Mouse (Mus musculus): ENCODE measurements around the gene Bola1. TPM values are rescaled to one million over a fixed set of nuclear protein-coding genes. Genes with fewer than 3 reads are reported as not detected.
A peak's percentile ranks its signal among the peaks of the same experiment; 100 is the strongest.
"Not testable (repeated sequence)": the region's sequence is repeated elsewhere in the genome, so short reads cannot be mapped to it uniquely, and the experiment has no call there.

Gene Bola1
- polyA plus RNA-seq, 1 experiment from 2014 or later: 43.5 TPM

DNA sequence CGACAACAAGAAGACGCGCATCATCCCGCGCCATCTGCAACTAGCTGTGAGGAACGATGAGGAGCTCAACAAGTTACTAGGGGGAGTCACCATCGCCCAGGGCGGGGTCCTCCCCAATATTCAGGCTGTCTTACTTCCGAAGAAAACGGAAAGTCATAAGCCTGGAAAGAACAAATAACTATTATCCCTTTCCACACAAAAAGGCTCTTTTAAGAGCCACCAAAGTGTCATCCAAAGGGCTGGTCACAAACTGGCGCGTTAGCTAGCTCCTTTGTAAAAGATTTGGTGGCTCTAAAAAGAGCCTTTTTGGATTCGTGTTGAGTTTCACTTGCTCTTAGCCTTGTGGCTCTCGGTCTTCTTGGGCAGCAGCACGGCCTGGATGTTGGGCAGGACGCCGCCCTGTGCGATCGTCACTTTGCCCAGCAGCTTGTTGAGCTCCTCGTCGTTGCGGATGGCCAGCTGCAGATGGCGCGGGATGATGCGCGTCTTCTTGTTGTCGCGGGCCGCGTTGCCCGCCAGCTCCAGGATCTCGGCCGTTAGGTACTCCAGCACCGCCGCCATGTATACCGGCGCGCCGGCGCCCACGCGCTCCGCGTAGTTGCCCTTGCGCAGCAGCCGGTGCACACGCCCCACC, 739 bp upstream of the Bola1 start:
- ATAC-seq (replicated peaks; ENCODE audit: extremely low read depth, insufficient read depth, low FRiP score); H3K9me3 ChIP-seq (replicated peaks; ENCODE audit: control insufficient read depth, low read length); H3K27me3 ChIP-seq (ENCODE audit: control insufficient read depth, insufficient read depth, low read length); H3K36me3 ChIP-seq (ENCODE audit: control insufficient read depth, insufficient read depth): not testable (repeated sequence)
- peak overlapping the region; percentile 91 for H3K4me2 ChIP-seq (ENCODE audit: low read depth, low read length)
- WGBS: under 1% methylated on average over 24 of the region's 47 CpGs
- peaks cover 28% of the 10 kb centered on the region for H3K4me1 ChIP-seq (ENCODE audit: control insufficient read depth, insufficient read depth, low read length)
- peak overlapping the region; percentile 94 for H3K9ac ChIP-seq (ENCODE audit: low read length)
- peak overlapping the region; percentile 100 for H3K27ac ChIP-seq (ENCODE audit: low read length)
- H3K4me3 ChIP-seq (ENCODE audit: low read length): peak overlapping the region; percentile 77

DNA sequence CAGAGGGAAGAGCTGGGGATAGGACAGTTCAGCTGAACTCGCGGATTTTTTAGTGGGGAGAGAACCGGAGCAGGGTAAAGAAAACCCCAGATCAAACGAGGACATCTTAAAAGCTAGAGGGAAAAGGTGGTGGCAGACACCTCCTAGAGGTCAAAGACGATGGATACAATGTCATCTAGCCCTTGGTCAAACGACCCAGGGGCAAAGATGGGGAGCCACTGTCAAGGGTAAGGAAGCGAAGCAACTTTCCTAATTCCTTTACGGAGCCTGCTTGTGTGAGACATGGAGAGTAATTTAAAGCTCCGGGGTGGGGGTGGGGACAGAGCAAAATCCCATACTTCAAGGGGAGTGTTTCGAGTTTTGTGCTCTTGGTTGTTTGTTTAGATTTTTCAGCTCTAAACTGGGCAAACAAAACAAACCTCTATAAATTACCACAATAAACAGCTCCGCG, 293 bp downstream of the Bola1 start:
- WGBS: 0% methylated on average over 12 of the region's 12 CpGs
- ATAC-seq (replicated peaks; ENCODE audit: extremely low read depth, insufficient read depth, low FRiP score): no peak
- H3K27me3 ChIP-seq (ENCODE audit: control insufficient read depth, insufficient read depth, low read length): no peaks in the 10 kb centered on the region
- peak overlapping the region; percentile 100 for H3K27ac ChIP-seq (ENCODE audit: low read length)
- H3K4me1 ChIP-seq (ENCODE audit: control insufficient read depth, insufficient read depth, low read length): peaks cover 26% of the 10 kb centered on the region
- peak overlapping the region; percentile 94 for H3K9ac ChIP-seq (ENCODE audit: low read length)
- no peaks in the 10 kb centered on the region for H3K9me3 ChIP-seq (replicated peaks; ENCODE audit: control insufficient read depth, low read length)
- no peaks in the 10 kb centered on the region for H3K36me3 ChIP-seq (ENCODE audit: control insufficient read depth, insufficient read depth)
- H3K4me3 ChIP-seq (ENCODE audit: low read length): peak overlapping the region; percentile 77
- H3K4me2 ChIP-seq (ENCODE audit: low read depth, low read length): peak overlapping the region; percentile 91

DNA sequence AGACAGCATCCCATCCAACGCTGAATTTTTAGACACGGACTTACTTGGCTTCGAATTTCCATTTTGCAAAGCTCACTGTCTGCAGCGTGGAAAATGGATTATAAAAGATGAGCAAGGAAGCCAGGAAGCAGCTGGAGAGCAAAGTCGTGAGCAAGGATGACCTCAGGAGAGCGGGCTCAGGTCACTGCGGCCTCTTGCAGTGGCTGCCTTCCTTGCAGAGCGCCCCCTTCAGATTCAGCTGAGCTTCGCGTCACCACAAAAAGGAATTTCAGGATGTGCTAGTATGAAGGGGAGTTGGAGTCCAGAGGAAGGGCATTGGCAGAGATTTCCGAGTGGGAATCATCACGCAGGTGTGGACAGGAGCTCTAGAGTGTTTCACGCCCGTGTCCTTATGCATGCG, 10.3 kb downstream of the Bola1 start:
- H3K27ac ChIP-seq (ENCODE audit: low read length): no peak overlapping the region
- WGBS: 23% methylated on average over 15 of the region's 15 CpGs
- no peaks in the 10 kb centered on the region for H3K27me3 ChIP-seq (ENCODE audit: control insufficient read depth, insufficient read depth, low read length)
- no peaks in the 10 kb centered on the region for H3K9me3 ChIP-seq (replicated peaks; ENCODE audit: control insufficient read depth, low read length)
- no peak overlapping the region for H3K9ac ChIP-seq (ENCODE audit: low read length)
- no peak overlapping the region for H3K4me2 ChIP-seq (ENCODE audit: low read depth, low read length)
- no peaks in the 10 kb centered on the region for H3K36me3 ChIP-seq (ENCODE audit: control insufficient read depth, insufficient read depth)
- H3K4me1 ChIP-seq (ENCODE audit: control insufficient read depth, insufficient read depth, low read length): 0 out of 2 replicates have a peak, but pooled peaks cover 2% of the 10 kb centered on the region
- no peak for ATAC-seq (replicated peaks; ENCODE audit: extremely low read depth, insufficient read depth, low FRiP score)
- no peak overlapping the region for H3K4me3 ChIP-seq (ENCODE audit: low read length)

DNA sequence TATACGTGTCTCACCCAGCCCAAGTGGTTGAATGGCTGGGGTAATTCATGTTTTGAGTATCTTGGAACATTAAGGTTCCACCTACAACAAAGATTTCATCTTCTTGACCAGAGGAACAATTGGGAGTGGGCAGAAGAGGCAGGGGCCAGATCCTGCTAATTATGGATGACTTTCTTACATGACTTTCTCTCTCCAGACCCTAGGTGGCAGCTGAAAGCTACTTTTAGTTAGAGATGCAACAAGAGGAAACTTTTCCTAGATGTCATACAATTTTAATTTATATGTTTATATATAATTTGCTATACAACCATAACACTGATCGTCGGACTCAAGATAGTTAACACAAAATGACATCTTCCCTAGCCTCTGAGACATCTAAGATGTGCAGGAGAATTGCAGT, 11.7 kb downstream of the Bola1 start:
- no peak overlapping the region for H3K27ac ChIP-seq (ENCODE audit: low read length)
- H3K9ac ChIP-seq (ENCODE audit: low read length): no peak overlapping the region
- no peaks in the 10 kb centered on the region for H3K27me3 ChIP-seq (ENCODE audit: control insufficient read depth, insufficient read depth, low read length)
- H3K9me3 ChIP-seq (replicated peaks; ENCODE audit: control insufficient read depth, low read length): no peaks in the 10 kb centered on the region
- ATAC-seq (replicated peaks; ENCODE audit: extremely low read depth, insufficient read depth, low FRiP score): no peak
- H3K36me3 ChIP-seq (ENCODE audit: control insufficient read depth, insufficient read depth): no peaks in the 10 kb centered on the region
- WGBS: 80% methylated on average over 3 of the region's 3 CpGs
- no peak overlapping the region for H3K4me3 ChIP-seq (ENCODE audit: low read length)
- H3K4me1 ChIP-seq (ENCODE audit: control insufficient read depth, insufficient read depth, low read length): 0 out of 2 replicates have a peak, but pooled peaks cover 2% of the 10 kb centered on the region
- H3K4me2 ChIP-seq (ENCODE audit: low read depth, low read length): no peak overlapping the region

DNA sequence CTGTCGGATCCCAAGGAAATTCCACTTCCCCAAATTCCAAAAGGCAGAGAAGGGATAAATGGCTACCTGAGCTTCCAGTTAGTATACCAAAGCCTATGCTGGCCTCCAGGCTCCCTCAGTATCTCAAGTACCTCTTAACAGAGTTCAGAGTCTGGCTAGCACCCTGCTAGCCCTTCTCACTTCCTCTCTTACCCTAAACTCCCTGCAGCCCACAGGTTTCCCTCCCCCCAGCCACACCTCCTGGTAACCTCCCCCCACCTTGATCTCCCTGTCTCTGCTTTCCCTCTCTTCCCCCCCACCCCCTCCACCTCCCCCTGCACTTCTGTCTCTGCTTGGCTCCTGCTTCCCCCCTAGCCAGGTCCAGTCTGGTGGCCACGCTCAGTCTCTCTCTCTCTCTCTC, 19.8 kb downstream of the Bola1 start:
- WGBS: 27% methylated on average over 2 of the region's 2 CpGs
- peaks cover 6% of the 10 kb centered on the region for H3K9me3 ChIP-seq (replicated peaks; ENCODE audit: control insufficient read depth, low read length)
- H3K27ac ChIP-seq (ENCODE audit: low read length): no peak overlapping the region

DNA sequence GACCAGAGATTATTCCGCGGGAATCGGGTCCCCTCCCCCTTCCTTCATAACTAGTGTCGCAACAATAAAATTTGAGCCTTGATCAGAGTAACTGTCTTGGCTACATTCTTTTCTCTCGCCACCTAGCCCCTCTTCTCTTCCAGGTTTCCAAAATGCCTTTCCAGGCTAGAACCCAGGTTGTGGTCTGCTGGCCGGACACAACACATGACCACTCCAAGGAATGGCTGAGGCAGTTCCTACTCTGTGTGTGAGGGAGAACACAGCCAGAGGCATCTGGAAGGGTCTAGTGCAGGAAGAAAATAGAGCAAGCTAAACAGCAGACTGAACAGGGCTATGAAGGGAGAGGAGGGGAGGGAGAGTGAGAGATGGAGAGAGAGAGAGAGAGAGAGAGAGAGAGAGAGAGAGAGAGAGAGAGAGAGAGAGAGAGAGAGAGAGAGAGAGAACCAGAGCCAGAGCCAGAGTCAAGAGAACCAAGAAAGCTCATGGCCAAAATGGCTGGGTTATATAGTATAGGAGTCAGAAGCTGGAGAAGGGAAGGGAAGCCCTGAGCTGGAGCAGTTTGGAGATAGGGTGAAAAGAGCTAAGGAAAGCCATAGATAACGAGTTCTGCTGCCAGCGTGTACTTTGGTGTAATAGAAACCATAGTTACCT, 20.8 kb downstream of the Bola1 start:
- H3K9ac ChIP-seq (ENCODE audit: low read length); H3K4me3 ChIP-seq (ENCODE audit: low read length); H3K27ac ChIP-seq (ENCODE audit: low read length); H3K27me3 ChIP-seq (ENCODE audit: control insufficient read depth, insufficient read depth, low read length); H3K36me3 ChIP-seq (ENCODE audit: control insufficient read depth, insufficient read depth); ATAC-seq (replicated peaks; ENCODE audit: extremely low read depth, insufficient read depth, low FRiP score); H3K9me3 ChIP-seq (replicated peaks; ENCODE audit: control insufficient read depth, low read length): not testable (repeated sequence)
- Histone ChIP-seq H3K4me1 (ENCODE audit: control insufficient read depth, insufficient read depth, low read length) (peaks cover 11% of the 10 kb centered on the region), H3K4me2 (ENCODE audit: low read depth, low read length) (peak overlapping the region; percentile 93)
- 25% methylated on average over 6 of the region's 8 CpGs for WGBS

More for the DNA sequence above, 19.8 kb downstream of the Bola1 start:
- Histone ChIP-seq H3K4me2 (ENCODE audit: low read depth, low read length) (no peak overlapping the region), H3K27me3 (ENCODE audit: control insufficient read depth, insufficient read depth, low read length) (no peaks in the 10 kb centered on the region), H3K4me3 (ENCODE audit: low read length) (no peak overlapping the region), H3K36me3 (ENCODE audit: control insufficient read depth, insufficient read depth) (peaks cover 6% of the 10 kb centered on the region), H3K9ac (ENCODE audit: low read length) (no peak overlapping the region), H3K4me1 (ENCODE audit: control insufficient read depth, insufficient read depth, low read length) (peaks cover 11% of the 10 kb centered on the region)
- no peak for ATAC-seq (replicated peaks; ENCODE audit: extremely low read depth, insufficient read depth, low FRiP score)

DNA sequence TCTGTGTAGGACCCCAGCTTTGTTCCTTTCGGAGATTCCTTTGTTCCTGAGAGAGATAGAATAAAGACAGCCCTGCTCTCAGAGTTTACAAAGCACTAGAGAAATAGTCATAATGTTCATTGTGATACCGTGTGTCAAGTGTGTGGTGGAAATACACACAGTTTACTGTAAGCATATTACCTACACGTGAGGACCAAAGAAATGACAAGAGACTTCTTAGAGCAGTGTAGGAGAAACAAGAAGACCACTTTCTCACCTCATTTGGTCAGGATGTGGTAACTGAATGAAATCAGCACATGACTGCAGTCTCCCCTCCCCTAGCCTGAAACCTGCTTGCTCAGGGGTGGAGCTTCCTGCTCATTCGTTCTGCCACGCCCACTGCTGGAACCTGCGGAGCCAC, 21.3 kb downstream of the Bola1 start:
- Histone ChIP-seq H3K36me3 (ENCODE audit: control insufficient read depth, insufficient read depth) (peaks cover 8% of the 10 kb centered on the region), H3K27ac (ENCODE audit: low read length) (peak overlapping the region; percentile 37; the same call in 1 of the 2 replicates), H3K27me3 (ENCODE audit: control insufficient read depth, insufficient read depth, low read length) (no peaks in the 10 kb centered on the region), H3K9ac (ENCODE audit: low read length) (peak overlapping the region; percentile 54), H3K4me3 (ENCODE audit: low read length) (peak overlapping the region; percentile 78), H3K9me3 (replicated peaks; ENCODE audit: control insufficient read depth, low read length) (peaks cover 6% of the 10 kb centered on the region), H3K4me1 (ENCODE audit: control insufficient read depth, insufficient read depth, low read length) (peaks cover 11% of the 10 kb centered on the region), H3K4me2 (ENCODE audit: low read depth, low read length) (peak overlapping the region; percentile 93)
- WGBS: 9% methylated on average over 6 of the region's 6 CpGs
- ATAC-seq (replicated peaks; ENCODE audit: extremely low read depth, insufficient read depth, low FRiP score): no peak; the same call in 1 of the 2 replicates

DNA sequence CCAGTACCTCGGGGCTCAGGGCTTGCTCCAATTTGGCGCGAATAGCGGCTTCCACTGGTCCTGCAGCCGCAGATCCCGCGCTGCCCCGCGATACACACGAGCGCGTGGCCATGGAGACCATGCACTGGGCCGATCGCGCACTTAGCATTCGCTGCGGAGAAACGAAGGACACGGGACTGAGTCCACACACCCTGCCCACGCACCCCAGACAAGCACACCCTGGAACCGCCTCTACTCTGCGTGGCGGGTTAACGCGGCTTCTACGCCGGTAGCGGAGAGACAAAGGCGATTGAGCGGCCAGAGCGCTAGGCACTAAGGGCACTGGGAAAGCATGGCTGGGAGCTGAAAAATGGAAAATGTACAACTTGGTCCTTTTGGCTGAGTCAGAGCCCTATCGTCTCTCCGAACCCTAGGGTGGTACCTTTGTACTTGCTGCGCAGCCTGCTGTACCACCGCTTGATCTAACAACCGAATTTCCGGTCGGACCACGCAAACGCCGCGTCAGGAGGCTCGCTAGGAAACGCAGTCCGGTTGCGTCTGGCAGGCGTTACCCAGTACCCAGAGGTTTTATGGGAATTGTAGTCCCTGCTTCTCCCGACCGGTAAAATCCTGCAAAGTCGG, 22.3 kb downstream of the Bola1 start:
- ATAC-seq (replicated peaks; ENCODE audit: extremely low read depth, insufficient read depth, low FRiP score): peak; percentile 89
- under 1% methylated on average over 50 of the region's 50 CpGs for WGBS
- H3K36me3 ChIP-seq (ENCODE audit: control insufficient read depth, insufficient read depth): peaks cover 9% of the 10 kb centered on the region
- H3K9ac ChIP-seq (ENCODE audit: low read length): peak overlapping the region; percentile 90
- peak overlapping the region; percentile 93 for H3K4me2 ChIP-seq (ENCODE audit: low read depth, low read length)
- H3K9me3 ChIP-seq (replicated peaks; ENCODE audit: control insufficient read depth, low read length): peaks cover 6% of the 10 kb centered on the region
- peaks cover 11% of the 10 kb centered on the region for H3K4me1 ChIP-seq (ENCODE audit: control insufficient read depth, insufficient read depth, low read length)
- no peaks in the 10 kb centered on the region for H3K27me3 ChIP-seq (ENCODE audit: control insufficient read depth, insufficient read depth, low read length)
- peak overlapping the region; percentile 78 for H3K4me3 ChIP-seq (ENCODE audit: low read length)
- peak overlapping the region; percentile 88 for H3K27ac ChIP-seq (ENCODE audit: low read length)
